Mouse (Mus musculus) testis, adult 2 months (tissue): Measurements from ENCODE around the gene Vav2.

Source experiments
- CTCF ChIP-seq: fragments of 200-500 bp; IDR thresholded peaks from 2 replicates; pipeline ENCODE4 v1.5.1; 2012; ENCODE audit warnings: low read depth, mild to moderate bottlenecking, inconsistent platforms, low read length, moderate library complexity; ENCODE audit not compliant: control insufficient read depth, insufficient read depth, insufficient replicate concordance
- POLR2A ChIP-seq: fragments of 200-500 bp; IDR thresholded peaks from 2 replicates; pipeline ENCODE4 v1.6.1; 2012; ENCODE audit warnings: low read depth, mild to moderate bottlenecking, inconsistent platforms, low read length, moderate library complexity; ENCODE audit not compliant: control insufficient read depth

DNA sequence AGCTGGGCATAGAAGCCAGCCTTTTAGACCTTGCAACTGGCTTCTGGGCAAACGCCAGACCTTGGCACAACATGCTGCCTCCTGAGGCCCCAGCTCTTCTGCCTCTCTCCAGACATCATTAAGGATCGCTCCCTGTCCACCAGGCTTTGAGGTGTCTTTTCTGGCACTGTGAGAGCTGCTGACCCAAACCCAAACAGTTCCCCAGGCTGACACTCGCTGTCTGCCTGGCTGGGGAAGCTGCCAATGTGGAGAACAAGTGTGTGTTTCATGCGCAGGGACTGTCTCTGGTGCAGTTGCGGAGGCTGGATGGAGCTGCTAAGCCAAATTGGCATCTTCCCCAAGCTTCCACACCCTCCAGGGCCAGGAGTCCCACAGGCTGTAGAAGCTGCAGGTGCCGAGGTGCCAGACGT, 203.8 kb downstream of the Vav2 start:
- TF ChIP-seq CTCF (no peak), POLR2A (no peak)
